Mouse (Mus musculus) urinary bladder, adult 2 months (tissue): ENCODE data around the gene Rplp1. TPM values are rescaled to one million over a fixed set of nuclear protein-coding genes. Genes with fewer than 3 reads are reported as not detected.

Experiments used
- DNase-seq: peaks from one replicate; pipeline ENCODE4 v3.0.0; 2022; ENCODE audit warnings: low spot score
- polyA plus RNA-seq: library from polyadenylated mRNA; depleted of rRNA; stranded (reverse); fragments of >200 nt; gene quantifications from 2 replicates; pipeline ENCODE4 v1.2.3, GENCODE M21; 2012

Rplp1 gene
- polyA plus RNA-seq, 1 experiment = 6,512 TPM

GRCm38 (mm10) chr9:61911300-61912128 lies 2.8 kb downstream of the Rplp1 start:
- DNase-seq = no peak

GRCm38 (mm10) chr9:61910526-61911256 lies 3.7 kb downstream of the Rplp1 start:
- no peak for DNase-seq

- DNase-seq = no peak
Measured at GRCm38 (mm10) chr9:61909633-61910032, 4.7 kb downstream of the Rplp1 start.

- DNase-seq = no peak
Measured at GRCm38 (mm10) chr9:61908832-61909407, 5.4 kb downstream of the Rplp1 start.

- no peak for DNase-seq
Measured at GRCm38 (mm10) chr9:61908341-61908740, 6.0 kb downstream of the Rplp1 start.

GRCm38 (mm10) chr9:61907621-61908295 lies 6.6 kb downstream of the Rplp1 start:
- no peak for DNase-seq

GRCm38 (mm10) chr9:61906912-61907311 lies 7.4 kb downstream of the Rplp1 start:
- DNase-seq = no peak

GRCm38 (mm10) chr9:61905576-61905975 lies 8.8 kb downstream of the Rplp1 start:
- no peak for DNase-seq

- no peak for DNase-seq
Measured at GRCm38 (mm10) chr9:61904201-61904600, 10.1 kb downstream of the Rplp1 start.

GRCm38 (mm10) chr9:61902445-61902844 lies 11.9 kb downstream of the Rplp1 start:
- DNase-seq = no peak

GRCm38 (mm10) chr9:61901574-61901973 lies 12.8 kb downstream of the Rplp1 start:
- DNase-seq = no peak

GRCm38 (mm10) chr9:61899804-61900203 lies 14.5 kb downstream of the Rplp1 start:
- peak; percentile 66 for DNase-seq

- peak; percentile 66 for DNase-seq
Measured at GRCm38 (mm10) chr9:61898401-61898800, 15.9 kb downstream of the Rplp1 start.

GRCm38 (mm10) chr9:61895014-61895413 lies 19.3 kb downstream of the Rplp1 start:
- no peak for DNase-seq

- no peak for DNase-seq
Measured at GRCm38 (mm10) chr9:61889855-61890254, 24.5 kb downstream of the Rplp1 start.

GRCm38 (mm10) chr9:61887661-61888379 lies 26.5 kb downstream of the Rplp1 start:
- DNase-seq = no peak

GRCm38 (mm10) chr9:61885964-61886363 lies 28.4 kb downstream of the Rplp1 start:
- no peak for DNase-seq

- no peak for DNase-seq
Measured at GRCm38 (mm10) chr9:61884936-61885335, 29.4 kb downstream of the Rplp1 start.

GRCm38 (mm10) chr9:61884375-61884774 lies 30.0 kb downstream of the Rplp1 start:
- DNase-seq = no peak

- DNase-seq = no peak
Measured at GRCm38 (mm10) chr9:61882179-61882578, 32.2 kb downstream of the Rplp1 start.

- DNase-seq = no peak
Measured at GRCm38 (mm10) chr9:61878889-61879288, 35.5 kb downstream of the Rplp1 start.
